Mouse (Mus musculus) hindlimb bud, embryonic 11.5 days (tissue): ENCODE measurements around the gene Cyp1a2.

Source experiments
- DNase-seq: peaks from one replicate; pipeline ENCODE4 v3.0.0-alpha.2; 2012; ENCODE audit warnings: low read depth, low spot score; ENCODE audit errors: extremely low spot score

Gene Cyp1a2

GRCm38 (mm10) chr9:57627191-57627590, 56.3 kb downstream of the Cyp1a2 start:
- DNase-seq = no peak
